Mouse (Mus musculus): ENCODE data around the gene Ankrd13d. TPM values are rescaled to one million over a fixed set of nuclear protein-coding genes. Genes with fewer than 3 reads are reported as not detected.

Ankrd13d gene
- polyA plus RNA-seq, 1 experiment from 2014 or later, result 5.0 TPM

DNA sequence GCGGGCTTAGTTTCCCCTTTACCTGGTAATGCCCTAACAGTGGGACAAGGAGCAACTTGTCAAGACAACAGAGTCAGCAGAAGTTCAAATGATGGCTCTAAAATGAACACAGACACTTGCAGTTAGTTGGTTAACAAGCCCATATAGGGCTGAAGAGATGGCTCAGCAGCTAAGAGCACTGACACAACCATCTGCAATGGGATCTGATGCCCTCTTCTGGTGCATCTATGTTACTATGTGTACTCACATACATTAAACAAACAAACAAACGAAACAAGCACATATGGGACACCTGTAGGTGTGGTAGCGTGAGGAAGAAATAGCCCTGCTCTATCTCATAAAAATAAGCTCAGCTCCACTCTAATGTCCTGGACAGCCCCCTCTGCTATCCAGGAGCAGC is 40.5 kb downstream of the Ankrd13d start:
- Histone ChIP-seq H3K27me3 (ENCODE audit: control insufficient read depth, insufficient read depth, low read length) (no peaks in the 10 kb centered on the region), H3K36me3 (ENCODE audit: control insufficient read depth, insufficient read depth, low read length) (no peaks in the 10 kb centered on the region), H3K4me3 (ENCODE audit: low read depth, low read length) (no peak overlapping the region), H3K4me2 (replicated peaks; ENCODE audit: low read depth) (no peak overlapping the region), H3K27ac (replicated peaks) (no peak overlapping the region), H3K4me1 (replicated peaks; ENCODE audit: control insufficient read depth, insufficient read depth) (no peaks in the 10 kb centered on the region), H3K9me3 (ENCODE audit: control insufficient read depth, low read length) (no peaks in the 10 kb centered on the region), H3K9ac (ENCODE audit: low read length) (no peak overlapping the region)
- no peak for ATAC-seq (ENCODE audit: low FRiP score, low TSS enrichment)
- WGBS, result 57% methylated on average over 3 of the region's 3 CpGs
- TF ChIP-seq EP300 (optimal IDR thresholded peaks at IDR 0.05), result no peak
- TF ChIP-seq CTCF (IDR thresholded peaks at IDR 0.05; ENCODE audit: low read depth), result peak; percentile 40; the same call in 1 of the 2 replicates
- DNase-seq (ENCODE audit: low spot score), result no peak

DNA sequence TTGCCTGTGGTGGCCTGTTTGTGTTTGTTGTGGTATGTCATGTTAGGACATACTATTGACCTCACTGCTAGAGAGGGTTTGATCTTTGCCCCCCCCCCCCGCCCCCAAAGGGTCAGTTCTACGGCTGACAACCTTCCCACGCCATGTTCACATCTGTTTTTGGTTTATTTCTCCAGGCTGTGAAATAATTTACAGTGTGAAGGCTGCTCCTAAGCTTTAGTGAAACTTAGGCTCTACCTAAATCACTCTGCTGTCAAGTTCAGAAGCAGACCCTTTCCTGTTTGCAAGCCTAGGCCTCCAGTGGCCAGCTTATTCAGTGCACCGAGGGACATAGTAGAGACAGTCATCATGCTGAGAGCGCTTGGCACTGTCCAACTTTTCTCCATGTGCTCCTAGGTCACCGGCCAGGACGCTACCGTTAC is 42.7 kb downstream of the Ankrd13d start:
- H3K9ac ChIP-seq (ENCODE audit: low read length), result no peak overlapping the region
- no peak overlapping the region for H3K27ac ChIP-seq (replicated peaks)
- ATAC-seq (ENCODE audit: low FRiP score, low TSS enrichment) (no peak), DNase-seq (ENCODE audit: low spot score) (no peak)
- 50% methylated on average over 8 of the region's 8 CpGs for whole genome bisulfite sequencing
- no peak overlapping the region for H3K4me2 ChIP-seq (replicated peaks; ENCODE audit: low read depth)
- no peak for TF ChIP-seq CTCF (IDR thresholded peaks at IDR 0.05; ENCODE audit: low read depth)
- no peak for TF ChIP-seq EP300 (optimal IDR thresholded peaks at IDR 0.05)
- H3K4me1 ChIP-seq (replicated peaks; ENCODE audit: control insufficient read depth, insufficient read depth), result no peaks in the 10 kb centered on the region
- H3K4me3 ChIP-seq (ENCODE audit: low read depth, low read length), result no peak overlapping the region
- no peaks in the 10 kb centered on the region for H3K36me3 ChIP-seq (ENCODE audit: control insufficient read depth, insufficient read depth, low read length)
- no peaks in the 10 kb centered on the region for H3K27me3 ChIP-seq (ENCODE audit: control insufficient read depth, insufficient read depth, low read length)
- no peaks in the 10 kb centered on the region for H3K9me3 ChIP-seq (ENCODE audit: control insufficient read depth, low read length)

DNA sequence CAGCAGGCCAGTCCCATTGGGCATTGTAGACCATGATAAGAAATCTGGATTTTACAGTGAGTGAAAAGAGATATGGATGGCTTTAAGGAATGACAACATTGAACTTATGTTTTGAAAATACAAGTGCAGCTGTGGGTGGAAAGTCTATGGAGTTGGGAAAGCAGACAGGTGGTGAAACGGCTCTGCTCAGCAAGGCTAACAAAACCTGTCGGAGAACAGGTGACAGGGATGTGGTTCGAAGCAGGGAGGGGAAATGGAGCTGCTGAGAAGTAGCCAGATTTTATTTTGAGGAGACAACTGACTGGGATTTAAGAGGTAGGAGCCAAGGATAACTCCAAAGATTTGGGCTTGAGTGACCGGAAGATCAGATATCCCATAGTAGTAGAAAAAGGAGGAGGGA is 48.4 kb downstream of the Ankrd13d start:
- Histone ChIP-seq H3K4me2 (replicated peaks; ENCODE audit: low read depth) (no peak overlapping the region), H3K36me3 (ENCODE audit: control insufficient read depth, insufficient read depth, low read length) (no peaks in the 10 kb centered on the region), H3K27ac (replicated peaks) (no peak overlapping the region), H3K27me3 (ENCODE audit: control insufficient read depth, insufficient read depth, low read length) (no peaks in the 10 kb centered on the region), H3K9me3 (ENCODE audit: control insufficient read depth, low read length) (no peaks in the 10 kb centered on the region), H3K9ac (ENCODE audit: low read length) (no peak overlapping the region), H3K4me3 (ENCODE audit: low read depth, low read length) (no peak overlapping the region), H3K4me1 (replicated peaks; ENCODE audit: control insufficient read depth, insufficient read depth) (peaks cover 3% of the 10 kb centered on the region; the same call in 1 of the 2 replicates)
- WGBS, result 66% methylated on average over 4 of the region's 4 CpGs
- no peak for ATAC-seq (ENCODE audit: low FRiP score, low TSS enrichment)
- no peak for DNase-seq (ENCODE audit: low spot score)
- TF ChIP-seq EP300 (optimal IDR thresholded peaks at IDR 0.05), result no peak
- TF ChIP-seq CTCF (IDR thresholded peaks at IDR 0.05; ENCODE audit: low read depth), result no peak

DNA sequence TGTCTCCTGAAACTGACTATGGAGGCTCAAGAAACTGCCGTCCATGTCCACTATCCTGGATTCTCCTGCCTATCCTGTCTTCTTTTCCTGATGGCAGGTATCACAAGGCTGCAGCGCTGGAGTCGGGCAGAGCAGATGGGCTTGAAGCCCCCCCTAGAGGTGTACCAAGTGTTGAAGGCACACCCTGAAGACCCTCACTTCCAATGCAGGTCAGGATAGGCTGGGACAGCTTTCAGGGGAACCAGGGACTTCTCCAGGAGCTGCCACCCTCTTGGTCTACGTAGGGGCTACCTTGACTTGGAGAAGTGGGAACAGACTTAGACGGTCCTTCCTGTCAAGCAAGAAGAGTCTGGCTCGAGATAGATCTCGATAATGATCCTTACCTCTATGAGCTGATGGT is 50.3 kb downstream of the Ankrd13d start:
- no peak overlapping the region for H3K4me3 ChIP-seq (ENCODE audit: low read depth, low read length)
- H3K27ac ChIP-seq (replicated peaks), result peak overlapping the region; percentile 87
- peak overlapping the region; percentile 66; the same call in 1 of the 2 replicates for H3K9ac ChIP-seq (ENCODE audit: low read length)

DNA sequence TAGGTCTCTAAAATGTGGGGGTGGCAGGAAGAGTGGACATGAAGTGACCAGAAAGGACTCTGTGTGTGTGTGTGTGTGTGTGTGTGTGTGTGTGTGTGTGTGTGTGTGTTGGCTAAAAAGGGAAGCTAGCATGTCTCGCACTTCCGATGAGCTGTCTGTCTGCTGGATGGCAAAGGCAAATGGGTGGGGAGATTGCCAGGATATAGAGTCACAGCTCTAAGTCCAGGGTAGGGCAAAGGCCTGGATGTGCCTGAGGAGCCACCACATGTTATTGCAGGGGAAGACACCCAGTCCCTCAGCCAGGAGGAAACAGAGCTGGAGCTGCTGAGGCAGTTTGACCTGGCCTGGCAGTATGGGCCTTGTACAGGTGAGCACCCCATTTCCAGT is 50.8 kb downstream of the Ankrd13d start:
- TF ChIP-seq EP300 (optimal IDR thresholded peaks at IDR 0.05), result no peak
- no peak for TF ChIP-seq CTCF (IDR thresholded peaks at IDR 0.05; ENCODE audit: low read depth)
- ATAC-seq (ENCODE audit: low FRiP score, low TSS enrichment) (no peak), DNase-seq (ENCODE audit: low spot score) (no peak)
- Histone ChIP-seq H3K4me2 (replicated peaks; ENCODE audit: low read depth) (peak overlapping the region; percentile 69), H3K27ac (replicated peaks) (peak overlapping the region; percentile 87), H3K36me3 (ENCODE audit: control insufficient read depth, insufficient read depth, low read length) (no peaks in the 10 kb centered on the region), H3K4me1 (replicated peaks; ENCODE audit: control insufficient read depth, insufficient read depth) (peaks cover 3% of the 10 kb centered on the region; the same call in 1 of the 2 replicates), H3K27me3 (ENCODE audit: control insufficient read depth, insufficient read depth, low read length) (no peaks in the 10 kb centered on the region), H3K9me3 (ENCODE audit: control insufficient read depth, low read length) (no peaks in the 10 kb centered on the region), H3K9ac (ENCODE audit: low read length) (peak overlapping the region; percentile 66), H3K4me3 (ENCODE audit: low read depth, low read length) (peak overlapping the region; percentile 47)
- WGBS, result 0% methylated on average over 2 of the region's 2 CpGs

More for the DNA sequence above, 50.3 kb downstream of the Ankrd13d start:
- Histone ChIP-seq H3K4me1 (replicated peaks; ENCODE audit: control insufficient read depth, insufficient read depth) (peaks cover 3% of the 10 kb centered on the region; the same call in 1 of the 2 replicates), H3K27me3 (ENCODE audit: control insufficient read depth, insufficient read depth, low read length) (no peaks in the 10 kb centered on the region), H3K4me2 (replicated peaks; ENCODE audit: low read depth) (peak overlapping the region; percentile 69), H3K9me3 (ENCODE audit: control insufficient read depth, low read length) (no peaks in the 10 kb centered on the region), H3K36me3 (ENCODE audit: control insufficient read depth, insufficient read depth, low read length) (no peaks in the 10 kb centered on the region)
- TF ChIP-seq EP300 (optimal IDR thresholded peaks at IDR 0.05), result no peak
- no peak for TF ChIP-seq CTCF (IDR thresholded peaks at IDR 0.05; ENCODE audit: low read depth)
- WGBS, result 80% methylated on average over 7 of the region's 7 CpGs
- ATAC-seq (ENCODE audit: low FRiP score, low TSS enrichment) (no peak), DNase-seq (ENCODE audit: low spot score) (no peak)

DNA sequence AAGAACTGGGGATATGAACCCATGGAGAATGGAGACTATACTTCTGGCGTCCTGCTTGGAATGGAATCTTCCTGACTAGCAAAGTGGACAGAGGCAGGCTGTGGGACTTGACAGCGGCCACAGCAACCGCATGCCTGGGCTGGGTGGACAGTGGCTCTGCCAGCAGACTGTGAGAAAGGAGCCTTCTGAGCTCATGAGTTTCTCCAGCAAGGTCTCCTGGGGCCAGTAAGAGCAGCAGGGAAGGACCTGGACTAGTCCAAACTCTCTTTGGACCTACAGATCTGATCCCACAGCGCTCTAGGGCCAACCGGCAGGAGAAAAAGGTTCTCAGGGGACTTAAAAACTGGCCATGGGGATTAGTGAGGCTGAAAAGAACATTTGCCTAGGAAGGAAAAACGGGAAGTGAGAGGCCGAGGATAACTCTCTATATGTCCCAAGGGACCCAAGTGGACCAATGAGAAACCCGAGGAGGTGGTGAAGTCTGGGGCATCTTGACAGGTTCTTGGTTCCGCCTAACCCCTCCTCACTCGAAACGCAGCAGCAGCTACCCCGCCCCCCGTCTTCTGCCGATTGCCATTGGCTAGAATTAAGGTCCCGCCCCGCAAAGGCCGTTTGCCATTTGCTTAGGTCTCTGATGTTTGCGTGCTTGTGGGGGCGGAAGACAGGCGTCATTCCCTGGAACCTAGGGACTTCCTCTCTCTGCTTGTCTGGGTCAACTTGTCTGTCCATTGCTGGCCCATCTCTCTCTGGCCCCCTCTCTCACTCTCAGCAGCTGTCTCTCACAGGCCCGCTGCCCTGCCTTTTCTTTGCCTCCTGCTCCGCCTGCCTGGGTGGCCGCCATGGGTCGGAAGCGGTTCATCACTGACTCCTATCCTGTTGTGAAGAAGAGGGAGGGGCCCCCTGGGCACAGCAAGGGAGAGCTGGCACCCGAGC is 51.4 kb downstream of the Ankrd13d start, which contains the start of gene Pold4:
Gene Pold4, plus strand, starts transcription at position 647 of the 933 bp plus-strand sequence.
- ATAC-seq (ENCODE audit: low FRiP score, low TSS enrichment), result peak; percentile 86
- Histone ChIP-seq H3K36me3 (ENCODE audit: control insufficient read depth, insufficient read depth, low read length) (no peaks in the 10 kb centered on the region), H3K9me3 (ENCODE audit: control insufficient read depth, low read length) (no peaks in the 10 kb centered on the region), H3K4me2 (replicated peaks; ENCODE audit: low read depth) (peak within 1 kb of the TSS; percentile 69), H3K4me3 (ENCODE audit: low read depth, low read length) (peak within 1 kb of the TSS; percentile 47), H3K27ac (replicated peaks) (peak within 1 kb of the TSS; percentile 87), H3K4me1 (replicated peaks; ENCODE audit: control insufficient read depth, insufficient read depth) (peaks cover 3% of the 10 kb centered on the region; the same call in 1 of the 2 replicates), H3K9ac (ENCODE audit: low read length) (peak within 1 kb of the TSS; percentile 66), H3K27me3 (ENCODE audit: control insufficient read depth, insufficient read depth, low read length) (no peaks in the 10 kb centered on the region)
- DNase-seq (ENCODE audit: low spot score), result peak; percentile 95
- no peak for TF ChIP-seq EP300 (optimal IDR thresholded peaks at IDR 0.05)
- TF ChIP-seq CTCF (IDR thresholded peaks at IDR 0.05; ENCODE audit: low read depth), result no peak
- 9% methylated on average over 26 of the region's 26 CpGs for WGBS
